Mouse (Mus musculus): ENCODE data around the gene Calr4. TPM values are rescaled to one million over a fixed set of nuclear protein-coding genes. Genes with fewer than 3 reads are reported as not detected.

The Calr4 gene
- total and polyA plus RNA-seq, 2 experiments from 2014 or later = not detected

DNA sequence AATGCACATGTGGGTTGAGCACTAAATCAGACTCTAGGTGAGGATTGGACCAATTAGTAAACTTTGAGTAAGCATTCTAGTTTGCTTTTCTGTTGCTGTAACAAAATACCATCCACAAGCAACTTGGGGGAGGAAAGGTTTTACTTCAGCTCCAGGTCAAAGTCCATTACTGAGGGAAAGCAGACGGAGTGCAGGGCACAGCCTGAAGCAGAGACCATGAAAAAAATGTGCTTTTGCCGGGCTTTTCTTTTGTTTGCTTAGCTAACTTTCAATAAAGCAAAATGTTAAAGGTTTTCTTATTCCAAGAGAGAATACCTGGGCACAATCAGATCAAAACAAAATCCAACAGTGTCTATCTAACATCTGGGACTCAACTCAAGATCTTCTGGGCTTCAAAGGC lies 32.5 kb downstream of the Calr4 start:
- Histone ChIP-seq H3K9ac (replicated peaks; ENCODE audit: low read depth, low read length) (no peak overlapping the region), H3K9me3 (replicated peaks; ENCODE audit: control insufficient read depth, low read length) (no peaks in the 10 kb centered on the region), H3K27me3 (ENCODE audit: control insufficient read depth, insufficient read depth, low read length) (no peaks in the 10 kb centered on the region), H3K4me1 (ENCODE audit: control insufficient read depth, insufficient read depth) (no peaks in the 10 kb centered on the region), H3K4me3 (ENCODE audit: low read depth, low read length) (no peak overlapping the region), H3K4me2 (ENCODE audit: low read depth, low read length) (no peak overlapping the region), H3K36me3 (replicated peaks; ENCODE audit: control insufficient read depth, insufficient read depth, low read length) (no peaks in the 10 kb centered on the region), H3K27ac (ENCODE audit: low read depth) (no peak overlapping the region)
- TF ChIP-seq EP300 (IDR thresholded peaks at IDR 0.05; ENCODE audit: low read depth) = no peak
- no peak for TF ChIP-seq CTCF (IDR thresholded peaks at IDR 0.05; ENCODE audit: low read depth)
- 68% methylated on average over 2 of the region's 2 CpGs for WGBS
- DNase-seq (ENCODE audit: low spot score) = no peak
- no peak for ATAC-seq (ENCODE audit: insufficient read depth, low read depth)

DNA sequence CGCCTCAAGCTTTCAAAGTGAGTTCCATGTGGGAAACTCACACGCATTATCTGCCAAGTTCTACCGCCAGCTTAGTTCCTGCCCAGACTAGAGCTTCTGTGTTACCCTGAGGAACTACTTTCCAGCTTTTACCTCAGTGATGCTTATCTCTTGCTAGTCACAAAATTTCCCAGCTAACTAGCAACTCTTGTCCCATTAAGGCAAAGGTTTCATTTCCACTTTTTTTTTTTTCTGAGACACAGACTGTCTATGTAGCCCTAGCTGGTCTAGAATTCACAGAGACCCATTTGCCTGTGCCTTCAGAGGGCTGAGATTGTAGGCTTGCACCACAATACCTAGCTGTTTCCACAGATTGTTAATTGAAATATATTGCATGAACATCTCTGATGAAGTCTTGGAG lies 33.2 kb downstream of the Calr4 start:
- no peak overlapping the region for H3K4me2 ChIP-seq (ENCODE audit: low read depth, low read length)
- no peak overlapping the region for H3K4me3 ChIP-seq (ENCODE audit: low read depth, low read length)
- H3K27ac ChIP-seq (ENCODE audit: low read depth) = no peak overlapping the region
- WGBS = 75% methylated on average over 3 of the region's 3 CpGs
- no peak for DNase-seq (ENCODE audit: low spot score)
- no peaks in the 10 kb centered on the region for H3K4me1 ChIP-seq (ENCODE audit: control insufficient read depth, insufficient read depth)
- no peaks in the 10 kb centered on the region for H3K27me3 ChIP-seq (ENCODE audit: control insufficient read depth, insufficient read depth, low read length)
- no peaks in the 10 kb centered on the region for H3K36me3 ChIP-seq (replicated peaks; ENCODE audit: control insufficient read depth, insufficient read depth, low read length)
- no peak overlapping the region for H3K9ac ChIP-seq (replicated peaks; ENCODE audit: low read depth, low read length)
- ATAC-seq (ENCODE audit: insufficient read depth, low read depth) = no peak
- no peaks in the 10 kb centered on the region for H3K9me3 ChIP-seq (replicated peaks; ENCODE audit: control insufficient read depth, low read length)
- no peak for TF ChIP-seq CTCF (IDR thresholded peaks at IDR 0.05; ENCODE audit: low read depth)
- no peak for TF ChIP-seq EP300 (IDR thresholded peaks at IDR 0.05; ENCODE audit: low read depth)

DNA sequence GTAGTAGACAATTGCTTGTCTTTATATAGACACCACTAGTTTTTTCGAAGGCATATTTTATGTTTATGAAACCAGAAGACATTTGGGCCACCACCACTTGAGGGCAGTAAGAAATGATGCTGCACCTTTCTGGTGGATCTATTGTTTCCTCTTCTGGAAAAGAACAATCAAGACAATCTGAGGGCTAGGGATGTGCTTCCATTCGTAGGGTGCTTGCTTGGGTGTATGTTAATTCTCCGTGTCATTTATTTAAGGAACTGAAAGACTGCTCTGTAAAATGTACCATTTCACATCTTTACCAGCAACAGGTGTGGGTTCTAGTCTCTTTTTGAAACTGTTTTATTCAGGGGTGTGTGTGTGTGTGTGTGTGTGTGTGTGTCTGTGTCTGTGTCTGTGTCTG lies 34.6 kb downstream of the Calr4 start:
- H3K4me3 ChIP-seq (ENCODE audit: low read depth, low read length) = no peak overlapping the region
- no peak overlapping the region for H3K27ac ChIP-seq (ENCODE audit: low read depth)
- no peak for TF ChIP-seq CTCF (IDR thresholded peaks at IDR 0.05; ENCODE audit: low read depth)
- TF ChIP-seq EP300 (IDR thresholded peaks at IDR 0.05; ENCODE audit: low read depth) = no peak
- no peaks in the 10 kb centered on the region for H3K36me3 ChIP-seq (replicated peaks; ENCODE audit: control insufficient read depth, insufficient read depth, low read length)
- 78% methylated on average over 3 of the region's 3 CpGs for WGBS
- no peak overlapping the region for H3K4me2 ChIP-seq (ENCODE audit: low read depth, low read length)
- H3K27me3 ChIP-seq (ENCODE audit: control insufficient read depth, insufficient read depth, low read length) = no peaks in the 10 kb centered on the region
- DNase-seq (ENCODE audit: low spot score) (no peak), ATAC-seq (ENCODE audit: insufficient read depth, low read depth) (no peak)
- no peak overlapping the region for H3K9ac ChIP-seq (replicated peaks; ENCODE audit: low read depth, low read length)
- H3K9me3 ChIP-seq (replicated peaks; ENCODE audit: control insufficient read depth, low read length) = no peaks in the 10 kb centered on the region
- no peaks in the 10 kb centered on the region for H3K4me1 ChIP-seq (ENCODE audit: control insufficient read depth, insufficient read depth)

DNA sequence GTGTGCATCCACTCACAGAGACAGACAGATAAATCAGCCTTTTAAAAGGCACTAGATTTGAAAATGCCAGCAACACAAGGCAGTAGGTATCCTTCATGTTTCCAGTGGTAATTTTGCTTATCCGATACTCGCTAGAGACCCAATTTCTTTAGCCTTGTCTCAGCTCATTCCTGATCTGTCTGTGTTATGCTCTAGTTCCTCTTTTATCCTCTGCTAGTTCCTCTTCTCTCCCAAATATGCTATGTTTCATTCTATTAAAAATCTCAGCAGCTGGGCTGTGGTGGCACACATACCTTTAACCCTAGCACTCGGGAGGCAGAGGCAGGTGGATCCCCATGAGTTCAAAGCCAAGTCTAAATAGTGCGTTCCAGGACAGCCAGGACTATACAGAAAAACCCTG lies 37.5 kb downstream of the Calr4 start:
- 90% methylated on average over 4 of the region's 4 CpGs for WGBS
- TF ChIP-seq CTCF (IDR thresholded peaks at IDR 0.05; ENCODE audit: low read depth) (no peak), EP300 (IDR thresholded peaks at IDR 0.05; ENCODE audit: low read depth) (no peak)
- no peak for ATAC-seq (ENCODE audit: insufficient read depth, low read depth)

DNA sequence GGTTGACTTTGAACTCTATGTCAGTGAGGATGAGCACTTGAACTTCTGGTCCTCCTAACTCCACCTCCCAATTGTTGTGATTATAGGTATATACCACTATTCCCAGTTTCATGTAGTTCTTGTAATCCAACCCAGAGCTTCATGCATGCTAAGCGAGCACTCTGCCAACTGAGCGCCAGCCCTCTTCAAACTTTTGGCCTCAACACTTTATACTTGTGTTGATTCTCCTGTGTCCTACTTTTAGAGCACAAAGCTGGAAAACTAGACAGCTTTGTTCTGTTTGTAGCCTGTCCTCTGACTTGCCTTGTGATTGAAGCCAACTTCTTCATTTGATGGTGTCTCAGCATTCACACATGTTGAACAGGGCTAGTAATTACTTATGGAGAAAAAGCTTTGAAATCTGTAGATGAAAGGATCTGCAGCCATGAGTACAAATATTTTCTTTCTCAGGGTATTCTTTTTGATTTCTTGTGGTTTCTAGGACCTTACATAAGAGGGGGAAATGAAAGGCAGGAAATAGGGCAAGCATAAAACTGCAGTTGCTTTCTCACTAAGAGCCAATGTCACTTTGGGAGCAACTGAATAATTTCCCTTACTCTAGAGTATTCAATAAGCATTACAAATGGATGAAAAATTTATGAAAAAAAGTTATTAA lies 39.4 kb downstream of the Calr4 start:
- no peak overlapping the region for H3K27ac ChIP-seq (ENCODE audit: low read depth)
- ATAC-seq (ENCODE audit: insufficient read depth, low read depth) (no peak), DNase-seq (ENCODE audit: low spot score) (no peak)
- 82% methylated on average over 2 of the region's 2 CpGs for WGBS
- TF ChIP-seq EP300 (IDR thresholded peaks at IDR 0.05; ENCODE audit: low read depth) (no peak), CTCF (IDR thresholded peaks at IDR 0.05; ENCODE audit: low read depth) (no peak)
- no peak overlapping the region for H3K9ac ChIP-seq (replicated peaks; ENCODE audit: low read depth, low read length)
- no peak overlapping the region for H3K4me2 ChIP-seq (ENCODE audit: low read depth, low read length)
- no peaks in the 10 kb centered on the region for H3K4me1 ChIP-seq (ENCODE audit: control insufficient read depth, insufficient read depth)
- H3K36me3 ChIP-seq (replicated peaks; ENCODE audit: control insufficient read depth, insufficient read depth, low read length) = no peaks in the 10 kb centered on the region
- no peaks in the 10 kb centered on the region for H3K9me3 ChIP-seq (replicated peaks; ENCODE audit: control insufficient read depth, low read length)
- no peaks in the 10 kb centered on the region for H3K27me3 ChIP-seq (ENCODE audit: control insufficient read depth, insufficient read depth, low read length)
- no peak overlapping the region for H3K4me3 ChIP-seq (ENCODE audit: low read depth, low read length)

More for the DNA sequence above, 37.5 kb downstream of the Calr4 start:
- no peak for DNase-seq (ENCODE audit: low spot score)
- no peaks in the 10 kb centered on the region for H3K4me1 ChIP-seq (ENCODE audit: control insufficient read depth, insufficient read depth)
- no peaks in the 10 kb centered on the region for H3K27me3 ChIP-seq (ENCODE audit: control insufficient read depth, insufficient read depth, low read length)
- H3K9me3 ChIP-seq (replicated peaks; ENCODE audit: control insufficient read depth, low read length) = no peaks in the 10 kb centered on the region
- no peaks in the 10 kb centered on the region for H3K36me3 ChIP-seq (replicated peaks; ENCODE audit: control insufficient read depth, insufficient read depth, low read length)
- H3K4me2 ChIP-seq (ENCODE audit: low read depth, low read length) = no peak overlapping the region
- no peak overlapping the region for H3K27ac ChIP-seq (ENCODE audit: low read depth)
- H3K4me3 ChIP-seq (ENCODE audit: low read depth, low read length) = no peak overlapping the region
- H3K9ac ChIP-seq (replicated peaks; ENCODE audit: low read depth, low read length) = no peak overlapping the region
